ENCODE assay signal across 8 mouse cellular contexts in genomic region chr11:88599332-88600130, GRCm38 (mm10).
DNase-seq lines count a peak whose midpoint lies in the region; ATAC-seq and TF ChIP-seq lines count a peak whose summit lies in the region.

No protein-coding gene starts in this region.

- H3K9me3 ChIP-seq in heart, embryonic 12.5 days (replicated peaks): no peaks in the 10 kb centered on the region
- H3K9me3 ChIP-seq in limb, embryonic 15.5 days: no peaks in the 10 kb centered on the region

- H3K36me3 ChIP-seq in spleen, adult 2 months (ENCODE audit: control insufficient read depth, insufficient read depth, low read length): no peaks in the 10 kb centered on the region
- peaks cover 15% of the 10 kb centered on the region for H3K36me3 ChIP-seq in heart, embryonic 12.5 days
- 0 out of 2 replicates have a peak, but pooled peaks cover 3% of the 10 kb centered on the region for H3K36me3 ChIP-seq in limb, embryonic 15.5 days

- H3K27me3 ChIP-seq in spleen, adult 2 months (ENCODE audit: control insufficient read depth, insufficient read depth, low read length): no peaks in the 10 kb centered on the region
- H3K27me3 ChIP-seq in heart, embryonic 12.5 days (replicated peaks): no peaks in the 10 kb centered on the region
- H3K27me3 ChIP-seq in limb, embryonic 15.5 days: no peaks in the 10 kb centered on the region

- H3K9ac ChIP-seq in heart, embryonic 12.5 days: no peak overlapping the region
- 0 out of 2 replicates have a peak overlapping the region, but pooled peaks have one; percentile 10 for H3K9ac ChIP-seq in limb, embryonic 15.5 days

- no peak overlapping the region for H3K4me2 ChIP-seq in heart, embryonic 12.5 days
- H3K4me2 ChIP-seq in limb, embryonic 15.5 days: no peak overlapping the region

- peaks cover 43% of the 10 kb centered on the region for H3K4me1 ChIP-seq in spleen, adult 2 months (ENCODE audit: control insufficient read depth, insufficient read depth, insufficient read length)
- H3K4me1 ChIP-seq in heart, embryonic 12.5 days (replicated peaks): peaks cover 80% of the 10 kb centered on the region
- H3K4me1 ChIP-seq in limb, embryonic 15.5 days: peaks cover 40% of the 10 kb centered on the region

- TF ChIP-seq CTCF in spleen, adult 2 months (IDR thresholded peaks at IDR 0.05; ENCODE audit: extremely low read depth, insufficient read depth, insufficient read length, insufficient replicate concordance): no peak

- 8% methylated on average over 17 of the region's 17 CpGs for WGBS in spleen, adult 2 months
- WGBS in heart, embryonic 12.5 days: 49% methylated on average over 17 of the region's 17 CpGs
- 29% methylated on average over 17 of the region's 17 CpGs for WGBS in limb, embryonic 15.5 days

- no peak for DNase-seq in cerebellum, adult 8-10 months
- DNase-seq in spleen, adult 2 months (ENCODE audit: low read depth in 1 of 2, low spot score in 2 of 2): peak in 1 of 2 experiments; percentile 40
- DNase-seq in spleen, postnatal 14 days (ENCODE audit: low spot score in 2 of 2): no peak
- peak; percentile 48 for DNase-seq in right cerebral cortex, postnatal 25 days
- DNase-seq in urinary bladder, postnatal 36 days (ENCODE audit: low spot score in 2 of 2): no peak

- TF ChIP-seq POLR2A in spleen, adult 2 months (IDR thresholded peaks at IDR 0.05; ENCODE audit: low read depth, low read length): no peak

- peak overlapping the region; percentile 67 for H3K27ac ChIP-seq in spleen, adult 2 months (ENCODE audit: insufficient read depth, low read length)
- H3K27ac ChIP-seq in heart, embryonic 12.5 days (ENCODE audit: poor library complexity, severe bottlenecking): peak overlapping the region; percentile 65
- no peak overlapping the region for H3K27ac ChIP-seq in limb, embryonic 15.5 days

- 0 out of 2 replicates have a peak, but pooled peaks have one; percentile 45 for ATAC-seq in cerebellum, adult (ENCODE audit: insufficient number of reproducible peaks, low FRiP score, low TSS enrichment)
- no peak for ATAC-seq in heart, embryonic 12.5 days (ENCODE audit: insufficient number of reproducible peaks, low FRiP score)
- ATAC-seq in limb, embryonic 15.5 days (ENCODE audit: insufficient number of reproducible peaks, low FRiP score, low TSS enrichment, low read depth): no peak

- no peak overlapping the region for H3K4me3 ChIP-seq in spleen, adult 2 months (ENCODE audit: extremely low read depth, insufficient read depth, insufficient read length)
- H3K4me3 ChIP-seq in heart, embryonic 12.5 days: no peak overlapping the region
- H3K4me3 ChIP-seq in limb, embryonic 15.5 days: no peak overlapping the region
